Mouse (Mus musculus) embryonic facial prominence, embryonic 15.5 days (tissue): ENCODE data around the gene Cyp2r1. TPM values are rescaled to one million over a fixed set of nuclear protein-coding genes. Genes with fewer than 3 reads are reported as not detected.
A peak's percentile ranks its signal among the peaks of the same experiment; 100 is the strongest.
"Not testable (repeated sequence)": the region's sequence is repeated elsewhere in the genome, so short reads cannot be mapped to it uniquely, and the experiment has no call there.

ENCODE experiments used
- ATAC-seq: fragments of 200-750 bp; cut with Nextera tagmentation; 2 replicates; pipeline ENCODE4 v1.8.0; 2017; ENCODE audit warnings: low read depth, moderate TSS enrichment; ENCODE audit not compliant: insufficient number of reproducible peaks, low FRiP score, low TSS enrichment
- H3K27ac ChIP-seq: fragments of 300-500 bp; sonication (generic); replicated peaks from 2 replicates; pipeline ENCODE4 v1.5.1; 2015; ENCODE audit warnings: mild to moderate bottlenecking, inconsistent platforms
- H3K27me3 ChIP-seq: fragments of 300-500 bp; sonication (generic); 2 replicates; pipeline ENCODE4 v1.6.1; 2015; ENCODE audit warnings: inconsistent platforms
- H3K36me3 ChIP-seq: fragments of 300-500 bp; sonication (generic); 2 replicates; pipeline ENCODE4 v1.6.1; 2015; ENCODE audit warnings: mild to moderate bottlenecking, inconsistent platforms
- H3K4me1 ChIP-seq: fragments of 300-500 bp; sonication (generic); 2 replicates; pipeline ENCODE4 v1.6.1; 2015; ENCODE audit warnings: inconsistent platforms
- H3K4me2 ChIP-seq: fragments of 300-500 bp; sonication (generic); replicated peaks from 2 replicates; pipeline ENCODE4 v1.6.1; 2015; ENCODE audit warnings: mild to moderate bottlenecking, inconsistent platforms
- H3K4me3 ChIP-seq: fragments of 300-500 bp; sonication (generic); replicated peaks from 2 replicates; pipeline ENCODE4 v1.5.1; 2015; ENCODE audit warnings: mild to moderate bottlenecking, inconsistent platforms
- H3K9ac ChIP-seq: fragments of 300-500 bp; sonication (generic); 2 replicates; pipeline ENCODE4 v1.6.1; 2015; ENCODE audit warnings: inconsistent platforms
- H3K9me3 ChIP-seq: fragments of 300-500 bp; sonication (generic); replicated peaks from 2 replicates; pipeline ENCODE4 v1.6.1; 2016; ENCODE audit warnings: inconsistent platforms
- WGBS: fragments of 180-500 bp; shearing (Covaris S2); methylation state at CpG from one replicate; pipeline ENCODE4 v1.1.7; 2015; 5-methylcytosine and 5-hydroxymethylcytosine counted together
- polyA plus RNA-seq: library from polyadenylated mRNA; unstranded; fragments of >200 nt; fragmentation: Nextera tagmentation; extraction: Ambion mirVana; gene quantifications from 2 replicates; pipeline ENCODE4 v1.2.1, GENCODE M21; 2015

The Cyp2r1 gene
- polyA plus RNA-seq, result 2.0 and 2.8 TPM in 2 replicates

- no peaks in the 10 kb centered on the region for H3K27me3 ChIP-seq
- H3K4me2 ChIP-seq, result peak within 1 kb of the TSS; percentile 77
- no peaks in the 10 kb centered on the region for H3K36me3 ChIP-seq
- H3K27ac ChIP-seq, result peak within 1 kb of the TSS; percentile 95
- WGBS, result 1% methylated on average over 56 of the region's 56 CpGs
- ATAC-seq, result peak; percentile 100
- H3K9ac ChIP-seq, result peak within 1 kb of the TSS; percentile 54
- peaks cover 3% of the 10 kb centered on the region; the same call in 1 of the 2 replicates for H3K4me1 ChIP-seq
- H3K9me3 ChIP-seq, result no peaks in the 10 kb centered on the region
- H3K4me3 ChIP-seq, result peak within 1 kb of the TSS; percentile 59
Measured at GRCm38 (mm10) chr7:114562531-114563241, at the start of gene Cyp2r1. Cyp2r1 (minus strand) TSS chr7:114562972.

GRCm38 (mm10) chr7:114594391-114594790, 31.6 kb upstream of the Cyp2r1 start:
- not testable (repeated sequence) for H3K36me3 ChIP-seq, H3K4me1 ChIP-seq, H3K9me3 ChIP-seq, H3K9ac ChIP-seq, ATAC-seq, H3K4me3 ChIP-seq, H3K27ac ChIP-seq, H3K27me3 ChIP-seq, H3K4me2 ChIP-seq
- 93% methylated on average over 8 of the region's 8 CpGs for WGBS

- Histone ChIP-seq H3K4me2 (no peak overlapping the region), H3K27me3 (no peaks in the 10 kb centered on the region), H3K36me3 (no peaks in the 10 kb centered on the region), H3K9me3 (no peaks in the 10 kb centered on the region), H3K4me3 (no peak overlapping the region), H3K4me1 (no peaks in the 10 kb centered on the region), H3K9ac (no peak overlapping the region), H3K27ac (no peak overlapping the region)
- 48% methylated on average over 2 of the region's 2 CpGs for WGBS
- no peak for ATAC-seq
Measured at GRCm38 (mm10) chr7:114582441-114582840, 19.7 kb upstream of the Cyp2r1 start.

- ATAC-seq, result no peak
- Histone ChIP-seq H3K9me3 (no peaks in the 10 kb centered on the region), H3K27me3 (no peaks in the 10 kb centered on the region), H3K9ac (no peak overlapping the region), H3K36me3 (no peaks in the 10 kb centered on the region), H3K27ac (no peak overlapping the region), H3K4me3 (no peak overlapping the region), H3K4me2 (no peak overlapping the region), H3K4me1 (no peaks in the 10 kb centered on the region)
- 78% methylated on average over 5 of the region's 5 CpGs for WGBS
Measured at GRCm38 (mm10) chr7:114581200-114581599, 18.4 kb upstream of the Cyp2r1 start.

- 4% methylated on average over 4 of the region's 4 CpGs for WGBS
- Histone ChIP-seq H3K27me3 (no peaks in the 10 kb centered on the region), H3K4me1 (no peaks in the 10 kb centered on the region), H3K9ac (no peak overlapping the region), H3K4me2 (no peak overlapping the region), H3K9me3 (no peaks in the 10 kb centered on the region), H3K4me3 (no peak overlapping the region), H3K36me3 (no peaks in the 10 kb centered on the region), H3K27ac (no peak overlapping the region)
- no peak for ATAC-seq
Measured at GRCm38 (mm10) chr7:114580426-114580825, 17.7 kb upstream of the Cyp2r1 start.

- Histone ChIP-seq H3K4me3 (no peak overlapping the region), H3K36me3 (no peaks in the 10 kb centered on the region), H3K4me1 (no peaks in the 10 kb centered on the region), H3K27me3 (no peaks in the 10 kb centered on the region), H3K4me2 (no peak overlapping the region), H3K27ac (no peak overlapping the region), H3K9ac (no peak overlapping the region), H3K9me3 (no peaks in the 10 kb centered on the region)
- 79% methylated on average over 1 of the region's 1 CpGs for WGBS
- no peak for ATAC-seq
Measured at GRCm38 (mm10) chr7:114577665-114578064, 14.9 kb upstream of the Cyp2r1 start.

- Histone ChIP-seq H3K4me2 (no peak overlapping the region), H3K4me3 (no peak overlapping the region), H3K36me3 (no peaks in the 10 kb centered on the region), H3K4me1 (no peaks in the 10 kb centered on the region), H3K9ac (no peak overlapping the region), H3K9me3 (no peaks in the 10 kb centered on the region), H3K27me3 (no peaks in the 10 kb centered on the region), H3K27ac (no peak overlapping the region)
- ATAC-seq, result no peak
- WGBS, result 65% methylated on average over 3 of the region's 3 CpGs
Measured at GRCm38 (mm10) chr7:114576931-114577330, 14.2 kb upstream of the Cyp2r1 start.

GRCm38 (mm10) chr7:114573866-114574265, 11.1 kb upstream of the Cyp2r1 start:
- H3K4me3 ChIP-seq, H3K27ac ChIP-seq, H3K36me3 ChIP-seq, H3K9me3 ChIP-seq, H3K27me3 ChIP-seq, H3K9ac ChIP-seq, H3K4me2 ChIP-seq, H3K4me1 ChIP-seq, ATAC-seq: not testable (repeated sequence)
- WGBS, result 87% methylated on average over 4 of the region's 4 CpGs

GRCm38 (mm10) chr7:114536179-114536578, 26.6 kb downstream of the Cyp2r1 start:
- H3K27me3 ChIP-seq, result no peaks in the 10 kb centered on the region
- no peak overlapping the region for H3K27ac ChIP-seq
- H3K36me3 ChIP-seq, result peaks cover 3% of the 10 kb centered on the region; the same call in 1 of the 2 replicates

GRCm38 (mm10) chr7:114526245-114526644, 36.5 kb downstream of the Cyp2r1 start:
- H3K9me3 ChIP-seq, result no peaks in the 10 kb centered on the region
- H3K27me3 ChIP-seq, result no peaks in the 10 kb centered on the region
- H3K4me3 ChIP-seq, result no peak overlapping the region
- no peak for ATAC-seq
- 70% methylated on average over 1 of the region's 1 CpGs for WGBS
- H3K27ac ChIP-seq, result no peak overlapping the region
- no peaks in the 10 kb centered on the region for H3K36me3 ChIP-seq
- H3K4me1 ChIP-seq, result no peaks in the 10 kb centered on the region
- H3K9ac ChIP-seq, result no peak overlapping the region
- H3K4me2 ChIP-seq, result no peak overlapping the region

More at GRCm38 (mm10) chr7:114536179-114536578, 26.6 kb downstream of the Cyp2r1 start:
- H3K9ac ChIP-seq, result no peak overlapping the region
- no peak overlapping the region for H3K4me3 ChIP-seq
- H3K4me1 ChIP-seq, result no peaks in the 10 kb centered on the region
- H3K4me2 ChIP-seq, result no peak overlapping the region
- no peaks in the 10 kb centered on the region for H3K9me3 ChIP-seq
- ATAC-seq, result no peak
- WGBS, result 100% methylated on average over 1 of the region's 1 CpGs

GRCm38 (mm10) chr7:114520122-114520521, 42.6 kb downstream of the Cyp2r1 start:
- no peak overlapping the region for H3K27ac ChIP-seq
- H3K36me3 ChIP-seq, result no peaks in the 10 kb centered on the region
- H3K27me3 ChIP-seq, result no peaks in the 10 kb centered on the region
- no peak for ATAC-seq
- H3K9ac ChIP-seq, result no peak overlapping the region
- H3K9me3 ChIP-seq, result no peaks in the 10 kb centered on the region
- no peaks in the 10 kb centered on the region for H3K4me1 ChIP-seq
- H3K4me2 ChIP-seq, result no peak overlapping the region
- H3K4me3 ChIP-seq, result no peak overlapping the region
- WGBS, result 93% methylated on average over 1 of the region's 1 CpGs

- Histone ChIP-seq H3K27me3 (no peaks in the 10 kb centered on the region), H3K27ac (no peak overlapping the region), H3K4me3 (no peak overlapping the region), H3K9me3 (no peaks in the 10 kb centered on the region), H3K9ac (no peak overlapping the region), H3K36me3 (no peaks in the 10 kb centered on the region), H3K4me2 (no peak overlapping the region), H3K4me1 (no peaks in the 10 kb centered on the region)
- WGBS, result 75% methylated on average over 2 of the region's 2 CpGs
- no peak for ATAC-seq
Measured at GRCm38 (mm10) chr7:114508879-114509278, 53.9 kb downstream of the Cyp2r1 start.
